Mouse (Mus musculus) A20 (cell line): ENCODE results near the gene Prkar2a.

Source experiments
- DNase-seq: peaks from one replicate; pipeline ENCODE4 v3.0.0-alpha.2; 2011; ENCODE audit warnings: low read depth, low spot score

The Prkar2a gene

DNA sequence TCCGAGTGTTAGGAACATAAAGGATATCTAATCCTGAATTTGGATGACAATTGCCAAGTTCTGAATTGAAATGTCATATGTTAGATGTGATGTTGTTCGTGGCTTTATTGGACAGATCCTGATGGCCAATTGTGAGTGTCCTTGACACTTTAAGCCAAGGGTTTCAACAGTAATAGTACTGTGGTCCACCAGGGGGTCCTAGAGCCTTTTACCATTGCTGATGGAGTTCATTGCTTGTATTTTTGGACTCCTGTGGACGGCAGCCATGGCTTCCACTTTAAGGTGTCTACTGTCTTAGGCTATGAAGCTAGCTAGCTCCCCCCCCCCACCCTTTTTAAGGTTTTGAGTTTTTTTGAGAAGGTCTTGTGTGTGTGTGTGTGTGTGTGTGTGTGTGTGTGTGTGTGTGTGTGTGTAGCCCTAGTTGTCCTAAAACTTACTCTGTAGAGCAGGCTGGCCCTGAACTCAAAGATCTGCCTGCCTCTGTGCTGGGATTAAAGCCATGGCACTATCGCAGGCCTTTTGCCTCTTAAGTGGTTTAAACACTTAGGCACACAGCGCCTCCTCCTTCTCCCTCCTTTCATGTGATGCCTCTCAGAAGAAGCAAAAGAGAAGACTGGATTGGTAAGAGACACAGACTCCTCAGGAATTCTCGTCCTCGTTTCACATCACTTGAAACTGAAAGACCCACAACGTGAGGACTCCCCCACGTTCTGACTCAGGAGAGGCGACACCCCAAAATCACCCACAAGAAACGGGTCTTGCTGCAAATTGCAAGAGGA is 63.2 kb downstream of the Prkar2a start:
- no peak for DNase-seq

DNA sequence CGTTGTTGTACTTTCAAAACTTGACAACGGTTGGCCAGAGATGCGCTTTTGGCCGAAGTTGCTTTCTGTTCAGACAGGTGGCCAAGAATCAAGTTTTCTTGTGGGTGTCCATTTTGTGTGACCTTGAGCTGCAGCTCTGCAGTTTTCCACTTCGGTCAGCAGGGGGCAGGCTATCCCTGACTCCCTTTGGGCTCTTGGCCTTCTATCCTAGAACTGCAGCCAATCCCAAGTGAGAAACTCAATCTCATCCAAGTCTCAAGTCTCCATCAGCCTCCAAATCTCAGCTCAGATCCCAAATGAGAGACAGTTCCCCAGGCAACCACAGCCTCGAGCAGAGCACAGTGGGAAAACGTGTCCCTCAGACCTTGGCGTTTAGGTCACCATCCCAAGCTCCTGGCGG is 64.2 kb downstream of the Prkar2a start:
- peak; percentile 51 for DNase-seq

DNA sequence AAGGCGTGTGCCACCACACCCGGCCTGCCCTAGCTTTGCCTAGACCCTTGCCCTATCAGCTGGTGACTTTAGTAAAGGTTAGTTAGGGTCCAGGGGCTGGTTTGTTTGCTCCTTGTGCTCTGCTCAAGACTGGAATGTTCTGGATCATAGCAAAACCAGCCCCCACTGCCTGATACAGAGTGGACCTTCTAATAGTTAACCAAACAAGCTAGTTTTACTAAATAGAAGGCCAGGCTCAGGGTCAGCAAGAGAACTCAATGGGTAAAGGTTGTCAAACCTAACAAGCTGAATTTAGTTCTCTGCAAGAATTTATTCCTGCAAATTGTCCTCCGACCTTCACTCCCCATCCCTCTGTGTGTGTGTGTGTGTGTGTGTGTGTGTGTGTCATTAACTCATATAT is 64.9 kb downstream of the Prkar2a start:
- DNase-seq: no peak

DNA sequence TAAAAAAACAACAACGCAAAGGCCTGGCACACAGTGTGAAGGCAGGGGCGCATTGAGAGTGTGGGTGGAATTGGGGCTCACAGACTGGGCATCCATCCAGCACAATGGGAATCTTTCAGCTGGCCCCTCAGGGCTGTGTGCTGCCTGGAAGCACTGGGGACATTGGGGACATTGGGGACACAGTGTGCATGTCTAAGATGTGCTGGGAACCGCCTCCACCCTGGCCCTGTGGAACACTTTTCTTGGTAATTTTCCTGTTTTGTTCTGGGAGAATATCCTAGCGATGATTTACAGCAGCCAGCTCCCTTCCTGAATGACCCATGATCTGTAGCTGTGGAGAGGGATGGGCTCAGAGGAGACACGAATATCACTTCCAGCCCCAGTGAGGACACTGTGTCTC is 65.3 kb downstream of the Prkar2a start:
- no peak for DNase-seq

DNA sequence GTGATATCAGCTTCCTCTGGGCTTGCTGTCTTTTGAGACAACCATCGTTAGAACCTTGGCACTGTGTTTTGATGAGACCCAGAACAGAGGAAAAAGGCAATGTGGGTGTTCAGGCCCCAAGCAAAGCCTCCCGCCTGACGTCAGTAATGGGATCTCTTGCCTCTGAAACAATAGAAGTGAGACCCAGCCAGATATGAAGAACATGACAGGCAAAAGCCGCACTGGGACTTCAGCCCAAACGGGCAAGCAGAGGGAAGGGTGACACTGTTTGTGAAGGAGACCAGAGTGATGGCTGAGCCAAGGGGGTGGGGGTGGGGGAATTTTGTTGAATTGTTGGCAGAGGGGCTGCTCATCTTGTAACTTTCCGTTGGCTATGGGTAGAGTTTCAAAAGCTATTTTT is 68.3 kb downstream of the Prkar2a start:
- no peak for DNase-seq

DNA sequence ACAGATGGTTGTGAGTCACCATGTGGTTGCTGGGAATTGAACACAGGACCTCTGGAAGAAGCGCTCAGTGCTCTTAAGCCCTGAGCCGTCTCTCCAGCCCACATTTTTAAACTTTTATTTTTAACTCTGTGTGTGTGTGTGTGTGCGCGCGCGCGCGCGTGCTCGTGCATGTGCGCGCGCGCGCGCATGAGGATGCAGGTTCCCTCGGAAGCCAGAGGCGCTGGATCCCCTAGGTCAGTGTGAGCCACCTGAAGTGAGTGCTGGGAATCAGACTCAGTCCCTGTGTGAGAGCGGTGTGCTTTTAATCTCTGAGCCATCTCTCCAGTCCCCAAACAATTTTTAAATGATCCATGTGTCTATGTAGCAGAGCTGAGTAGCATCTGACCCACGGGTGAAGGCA is 70.0 kb downstream of the Prkar2a start:
- DNase-seq: no peak

DNA sequence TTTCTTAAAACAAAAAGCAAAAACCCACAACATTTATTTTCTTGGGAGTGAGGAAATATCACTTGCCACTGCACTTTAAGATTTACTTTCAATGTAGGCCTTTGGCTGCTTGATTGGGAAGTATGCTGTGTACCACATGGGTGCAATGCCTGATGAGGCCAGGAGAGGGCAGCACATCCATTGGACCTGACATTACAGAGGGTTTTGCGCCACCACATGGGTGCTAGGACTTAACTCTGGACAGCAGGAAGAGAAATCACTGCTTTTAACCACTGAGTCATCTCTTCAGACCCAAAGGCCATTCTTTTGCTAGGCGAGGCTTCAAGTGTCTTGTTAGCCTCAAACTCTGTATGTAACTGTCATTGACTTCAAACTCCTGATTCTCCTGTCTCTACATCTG is 70.7 kb downstream of the Prkar2a start:
- DNase-seq: peak; percentile 82

DNA sequence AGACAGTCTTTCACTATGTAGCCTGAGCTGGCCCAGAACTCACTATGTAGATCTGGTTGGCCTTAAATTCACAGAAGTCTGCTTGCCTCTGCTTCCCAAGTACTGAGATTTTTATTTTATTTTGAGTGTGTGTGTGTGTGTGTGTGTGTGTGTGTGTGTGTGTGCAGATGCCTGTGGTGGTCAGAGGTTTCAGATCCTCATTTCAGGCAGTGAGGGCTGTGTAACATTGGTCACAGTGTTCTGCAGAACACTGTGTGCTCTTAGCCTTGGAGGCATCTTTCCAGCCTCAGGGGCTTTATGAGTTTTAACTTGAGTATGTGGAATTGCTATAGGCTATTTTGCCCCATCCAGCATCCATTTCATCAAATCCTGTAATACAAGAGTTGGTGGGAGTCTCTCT is 72.4 kb downstream of the Prkar2a start:
- DNase-seq: peak; percentile 80

DNA sequence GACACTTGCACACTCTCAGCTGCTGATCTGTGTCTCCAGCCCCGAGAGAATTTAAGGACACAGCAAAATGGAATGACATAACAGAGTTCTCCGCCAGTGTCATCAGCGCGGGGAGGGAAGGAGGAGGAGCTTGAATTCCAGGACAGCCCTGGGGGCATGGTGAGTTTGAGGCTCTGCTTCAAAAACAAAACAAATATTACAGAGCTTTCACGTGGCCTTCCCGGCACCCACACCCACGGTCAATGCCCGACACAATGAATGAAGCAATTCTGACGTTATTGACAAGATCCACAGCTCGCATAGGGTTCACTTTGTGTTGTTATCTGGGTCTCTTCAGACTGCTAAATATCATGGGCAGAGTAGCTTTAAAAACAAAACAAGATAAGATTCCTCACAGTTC is 75.9 kb downstream of the Prkar2a start:
- DNase-seq: no peak

DNA sequence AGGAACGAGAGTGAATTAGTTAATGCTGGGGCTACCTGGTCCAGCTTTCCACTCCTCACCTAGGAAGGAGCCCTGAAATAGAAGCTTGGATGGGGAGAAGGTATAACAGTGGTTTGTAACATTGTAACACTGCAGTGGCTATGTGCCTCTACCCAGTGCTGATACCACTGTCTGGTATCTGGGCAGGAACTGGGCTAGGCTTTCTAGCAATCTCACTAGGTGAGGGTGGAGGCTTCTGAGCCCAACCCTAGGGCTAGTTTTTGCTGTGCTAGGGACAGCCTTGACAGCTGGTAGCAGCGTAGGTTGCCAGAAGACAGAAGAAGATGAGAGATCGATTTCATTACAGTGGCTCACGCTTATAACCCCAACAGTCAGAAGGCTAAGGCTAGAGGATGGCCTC is 87.5 kb downstream of the Prkar2a start:
- no peak for DNase-seq

DNA sequence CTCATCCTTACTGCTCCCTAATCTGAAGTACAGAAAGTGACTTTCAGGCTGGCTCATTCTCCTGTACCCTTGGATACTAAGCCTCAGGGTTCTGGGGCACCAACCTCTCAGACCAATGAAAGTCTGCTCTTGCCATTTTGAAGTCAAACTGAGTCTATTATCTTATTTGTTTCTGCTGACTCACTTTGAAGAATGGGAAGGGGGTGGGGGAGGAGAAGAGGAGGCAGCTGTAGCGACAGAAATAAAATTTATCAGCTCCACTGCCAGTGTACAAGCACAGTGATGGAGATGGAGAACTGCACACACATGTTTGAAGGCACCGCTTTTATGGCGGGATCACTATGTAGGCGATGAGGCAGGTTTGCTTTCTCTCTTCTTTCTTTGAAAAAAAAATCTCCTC is 88.2 kb downstream of the Prkar2a start:
- no peak for DNase-seq

DNA sequence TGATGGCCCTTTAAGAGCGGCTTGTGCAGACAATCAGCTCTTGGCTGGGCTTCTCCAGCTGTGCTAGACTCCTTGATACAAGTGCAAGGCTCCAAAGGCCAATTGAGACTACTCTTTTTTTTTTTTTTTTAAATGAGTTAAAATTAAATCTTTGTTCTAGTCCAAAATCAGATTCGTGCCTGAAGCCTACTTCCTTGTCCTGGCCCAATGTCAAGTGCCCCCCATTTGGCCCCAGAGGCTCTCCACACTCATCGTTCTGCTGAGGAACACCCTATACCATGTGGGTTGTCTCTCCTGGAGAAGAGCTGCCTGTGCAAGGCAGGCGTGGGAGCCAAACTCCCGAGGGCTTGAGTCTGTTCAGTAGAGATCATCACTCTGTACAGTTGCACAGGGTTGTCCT is 91.8 kb downstream of the Prkar2a start:
- DNase-seq: no peak

DNA sequence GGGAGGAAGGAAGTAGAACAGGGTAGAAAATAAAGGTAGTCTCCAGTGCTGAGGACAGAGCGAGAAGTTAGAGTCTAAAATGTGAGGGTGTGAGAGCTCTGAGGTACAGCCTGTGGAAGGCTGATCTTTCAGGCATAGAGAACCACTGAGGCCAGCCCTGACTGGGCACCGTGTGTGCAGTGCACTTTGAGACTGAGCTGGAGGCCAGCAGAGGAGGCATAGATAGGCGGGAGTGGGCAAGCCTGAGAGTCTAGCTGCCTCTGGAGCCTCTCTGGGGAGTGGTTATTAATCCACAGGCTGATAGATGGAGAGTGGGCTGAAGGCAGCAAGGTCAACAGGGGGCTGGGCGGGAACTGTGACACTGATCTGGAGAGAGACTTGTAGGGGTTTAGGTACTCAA is 92.8 kb downstream of the Prkar2a start:
- no peak for DNase-seq

DNA sequence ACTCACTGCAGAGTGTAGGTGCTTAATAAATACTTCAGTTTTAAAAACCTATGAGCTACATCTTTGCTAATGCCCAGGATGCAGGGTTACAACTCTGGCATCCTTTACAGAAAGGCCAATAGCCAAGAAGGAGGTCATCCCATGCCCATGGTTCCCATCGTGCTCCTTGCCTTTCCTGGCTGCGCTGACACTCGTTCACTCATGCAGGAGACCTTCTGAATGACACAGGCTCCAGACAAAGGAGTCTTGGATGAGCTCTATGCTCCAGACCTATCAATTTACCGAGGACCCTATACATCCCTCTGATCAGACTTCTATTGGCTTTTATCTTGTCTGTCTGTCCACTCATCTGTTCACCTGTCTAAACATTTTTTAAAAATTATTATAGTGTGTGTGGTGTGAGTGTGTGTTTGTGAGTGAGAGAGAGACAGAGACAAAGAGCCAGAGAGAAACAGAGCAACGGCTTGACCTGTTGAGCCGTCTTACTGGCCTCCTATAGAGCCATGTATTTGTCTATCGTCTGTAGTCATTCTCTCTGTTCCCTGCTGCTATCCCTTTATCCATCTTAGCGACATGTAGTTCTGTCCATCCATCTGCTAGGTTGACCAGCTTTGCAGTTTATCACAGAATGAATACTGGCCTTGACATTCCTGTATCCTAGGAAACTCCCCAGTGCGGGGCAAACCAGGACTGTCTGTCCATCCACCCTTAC is 93.9 kb downstream of the Prkar2a start:
- DNase-seq: no peak

DNA sequence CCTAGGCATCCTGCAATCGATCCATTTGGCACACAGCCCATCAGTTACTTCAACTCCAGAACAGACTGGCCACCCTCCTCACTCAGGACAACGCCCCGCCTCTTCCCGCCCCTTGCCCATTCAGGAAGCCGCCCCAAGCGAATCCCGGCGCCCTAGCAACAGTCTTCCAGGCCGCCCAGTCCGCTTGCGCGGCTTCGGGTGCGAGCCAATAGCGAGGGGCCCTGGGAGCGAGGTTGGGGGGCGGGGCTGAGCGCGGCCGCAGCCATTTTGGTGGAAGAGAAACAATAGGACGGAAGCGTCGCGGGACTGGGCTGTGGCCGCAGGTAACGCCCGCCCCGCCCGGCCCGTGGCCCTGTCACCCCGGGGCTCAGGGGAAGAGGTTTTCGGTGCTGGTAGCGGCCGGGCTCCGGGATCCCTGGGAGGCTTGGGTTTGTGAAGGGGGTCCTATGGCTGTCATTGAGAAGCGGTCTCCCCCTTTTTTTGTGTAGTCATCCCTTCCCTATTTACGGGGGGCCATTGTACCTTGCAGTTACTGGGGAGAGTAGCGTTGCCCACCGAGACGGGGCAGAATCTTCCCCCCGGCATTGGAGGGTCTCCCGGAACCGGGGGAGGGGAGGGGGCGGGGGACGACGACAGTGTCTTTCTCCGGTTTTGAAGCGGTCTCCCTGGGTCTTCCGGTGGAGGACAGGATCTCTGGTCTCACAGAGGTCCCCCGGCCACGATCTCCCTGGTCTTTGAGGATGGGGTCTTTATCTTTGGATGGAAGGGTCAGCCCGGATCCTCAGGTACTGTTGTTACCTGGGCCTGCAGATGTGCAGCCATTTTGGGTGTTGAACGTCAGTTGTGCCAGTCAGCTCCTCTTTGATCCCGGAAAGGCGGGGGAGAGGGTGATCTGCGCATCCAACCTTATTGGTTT is 94.7 kb downstream of the Prkar2a start, which contains the start of gene Ip6k2:
TSS of gene Ip6k2 (plus strand) at position 249 of the 916 bp plus-strand sequence.
- peak; percentile 95 for DNase-seq

DNA sequence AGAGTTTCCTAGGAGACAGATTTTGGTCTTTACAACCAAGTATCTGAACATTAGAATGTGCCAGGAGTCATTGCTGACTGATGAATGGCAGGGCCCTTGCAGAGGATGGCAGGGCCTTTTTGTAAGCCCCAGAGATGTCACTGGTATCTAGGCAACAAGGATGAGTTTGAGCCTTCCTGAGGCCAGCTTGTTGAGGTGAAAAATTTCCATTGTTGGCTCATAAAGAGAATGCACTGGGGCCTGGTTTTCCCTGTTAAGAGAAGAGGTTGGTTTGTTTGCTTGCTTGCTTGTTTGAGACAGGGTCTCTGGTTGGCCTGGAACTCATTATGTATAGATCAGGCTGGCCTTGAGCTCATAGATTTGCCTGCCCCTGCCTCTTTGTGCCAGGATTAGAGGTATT is 96.3 kb downstream of the Prkar2a start:
- DNase-seq: no peak

DNA sequence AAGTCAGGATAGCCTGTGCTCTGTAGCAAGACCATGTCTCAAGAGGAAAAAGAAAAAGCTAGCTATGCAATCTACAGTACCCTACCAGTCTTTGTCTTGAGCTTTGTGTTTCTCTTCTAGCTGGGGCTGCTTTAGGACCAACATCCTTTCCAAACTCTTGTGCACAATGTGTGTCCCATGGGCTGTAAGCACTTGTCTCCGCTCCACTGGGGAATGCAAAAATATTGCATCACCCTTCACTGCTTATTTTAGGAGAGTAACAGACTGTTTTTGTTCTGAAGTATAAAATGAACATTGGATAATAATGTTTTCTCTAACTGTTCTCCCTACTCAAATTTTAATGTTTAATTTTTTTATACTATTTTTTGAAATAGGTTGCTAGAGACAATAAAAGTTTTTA is 97.4 kb downstream of the Prkar2a start:
- no peak for DNase-seq

DNA sequence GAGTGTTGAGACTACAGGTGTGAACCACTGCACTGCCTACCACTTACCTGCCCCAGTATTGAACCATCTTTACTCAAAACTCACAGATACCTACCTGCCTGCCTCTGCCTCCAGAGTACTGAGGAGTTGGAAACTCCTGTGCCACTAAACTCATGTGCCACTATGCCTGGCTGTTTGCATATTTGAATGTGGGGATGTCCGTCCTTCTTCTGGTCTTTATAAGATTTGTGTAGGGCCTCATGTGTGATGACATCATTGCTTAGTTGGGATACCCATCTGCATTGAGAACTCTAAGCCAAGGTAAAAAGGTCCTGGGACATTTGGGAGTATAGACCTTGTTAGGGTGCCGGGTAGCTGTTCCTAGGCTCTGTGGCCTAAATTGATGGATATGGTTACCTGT is 98.0 kb downstream of the Prkar2a start:
- no peak for DNase-seq

DNA sequence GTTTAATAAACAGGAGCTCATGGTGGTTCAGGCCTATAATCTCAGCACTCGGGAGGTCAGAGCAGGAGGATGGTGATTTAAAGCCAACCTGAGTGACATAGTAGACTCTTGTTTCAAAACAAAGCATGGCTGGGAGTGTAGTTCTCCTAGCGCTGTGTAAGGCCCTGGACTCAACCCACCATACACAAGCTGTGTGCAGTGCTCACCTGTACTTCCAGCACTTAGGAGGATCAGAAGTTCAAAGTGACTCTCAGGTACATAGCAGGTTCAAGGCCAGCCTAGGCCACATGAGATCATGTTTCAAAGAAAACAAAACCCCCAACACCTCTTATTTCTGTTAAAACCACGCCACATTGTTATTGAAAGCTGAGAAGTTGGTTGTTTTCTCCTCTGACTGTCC is 99.6 kb downstream of the Prkar2a start:
- DNase-seq: no peak

DNA sequence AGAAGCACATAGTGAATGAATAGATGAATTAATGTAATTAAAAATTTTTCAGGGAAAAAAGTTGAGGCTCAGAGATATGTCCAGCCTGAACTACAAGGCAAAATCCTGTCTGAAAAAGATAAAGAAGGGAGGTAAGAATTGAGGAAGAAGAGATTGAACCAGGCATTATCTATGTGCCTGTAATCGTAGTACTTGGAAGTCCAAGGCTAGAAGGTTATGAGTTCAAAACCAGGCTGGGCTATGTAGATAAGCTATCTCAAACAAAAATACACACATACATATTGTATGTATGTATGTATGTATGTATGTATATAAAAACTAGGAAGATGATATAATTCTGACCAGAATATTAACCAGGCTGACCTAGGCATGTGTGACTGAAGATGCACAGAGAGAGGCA is 103.2 kb downstream of the Prkar2a start:
- peak; percentile 24 for DNase-seq

DNA sequence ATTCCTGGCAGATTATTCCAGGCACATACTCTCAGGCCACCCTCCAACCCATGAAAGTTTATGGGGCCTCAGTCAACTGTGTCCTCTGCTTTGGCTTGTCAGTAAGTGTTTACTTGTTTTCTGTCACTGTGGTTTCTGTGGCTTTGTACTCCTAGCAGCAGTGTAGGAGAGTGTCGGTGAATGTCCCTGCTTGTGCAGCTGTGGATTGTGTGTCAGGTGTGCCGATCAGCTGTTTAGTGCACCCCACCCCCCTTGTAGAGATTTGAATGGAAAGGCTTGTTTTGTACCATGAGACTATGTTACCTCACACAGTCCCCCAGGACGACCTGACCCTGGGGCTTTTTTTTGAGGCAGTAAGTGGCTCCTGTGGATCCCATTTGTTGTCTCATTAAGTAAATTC is 103.6 kb downstream of the Prkar2a start:
- peak; percentile 75 for DNase-seq

DNA sequence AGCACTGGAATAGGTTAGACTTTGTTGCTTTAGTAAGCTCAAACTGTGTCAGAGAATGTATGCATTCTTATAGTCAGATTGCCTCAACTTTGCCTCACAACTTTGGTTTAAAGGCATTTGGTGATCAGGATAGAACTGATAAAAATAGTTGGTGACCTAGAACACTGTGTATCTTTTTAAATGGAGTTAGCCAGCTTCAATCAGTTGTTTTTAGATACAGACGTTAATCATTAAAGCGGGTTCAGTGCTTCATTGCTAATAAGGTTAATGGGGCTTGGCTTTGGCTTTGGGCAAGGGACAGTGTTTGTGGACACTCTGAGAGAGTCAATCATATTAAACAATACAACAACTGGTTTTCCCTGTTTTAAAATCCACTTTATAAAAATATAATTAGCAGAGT is 106.2 kb downstream of the Prkar2a start:
- no peak for DNase-seq
